Mouse (Mus musculus) heart, embryonic 12.5 days (tissue): ENCODE results near the gene Hoxd4. TPM values are rescaled to one million over a fixed set of nuclear protein-coding genes. Genes with fewer than 3 reads are reported as not detected.
A peak's percentile ranks its signal among the peaks of the same experiment; 100 is the strongest.

Experiments used
- ATAC-seq: fragments of 200-750 bp; cut with Nextera tagmentation; 2 replicates; pipeline ENCODE4 v1.8.0; 2017; ENCODE audit warnings: moderate TSS enrichment, moderate library complexity; ENCODE audit not compliant: insufficient number of reproducible peaks, low FRiP score
- H3K27ac ChIP-seq: fragments of 300-500 bp; sonication (generic); 2 replicates; pipeline ENCODE4 v1.5.1; 2016; ENCODE audit warnings: mild to moderate bottlenecking, moderate library complexity; ENCODE audit not compliant: poor library complexity, severe bottlenecking
- H3K27me3 ChIP-seq: fragments of 300-500 bp; sonication (generic); replicated peaks from 2 replicates; pipeline ENCODE4 v1.6.1; 2016; ENCODE audit warnings: mild to moderate bottlenecking, moderate library complexity
- H3K36me3 ChIP-seq: fragments of 300-500 bp; sonication (generic); 2 replicates; pipeline ENCODE4 v1.6.1; 2016; ENCODE audit warnings: mild to moderate bottlenecking, moderate library complexity
- H3K4me1 ChIP-seq: fragments of 300-500 bp; sonication (generic); replicated peaks from 2 replicates; pipeline ENCODE4 v1.6.1; 2016; ENCODE audit warnings: mild to moderate bottlenecking
- H3K4me2 ChIP-seq: fragments of 300-500 bp; sonication (generic); 2 replicates; pipeline ENCODE4 v1.6.1; 2016; ENCODE audit warnings: mild to moderate bottlenecking, moderate library complexity
- H3K4me3 ChIP-seq: fragments of 300-500 bp; sonication (generic); 2 replicates; pipeline ENCODE4 v1.5.1; 2016; ENCODE audit warnings: mild to moderate bottlenecking
- H3K9ac ChIP-seq: fragments of 300-500 bp; sonication (generic); 2 replicates; pipeline ENCODE4 v1.6.1; 2016; ENCODE audit warnings: mild to moderate bottlenecking, moderate library complexity
- H3K9me3 ChIP-seq: fragments of 300-500 bp; sonication (generic); replicated peaks from 2 replicates; pipeline ENCODE4 v1.6.1; 2016; ENCODE audit warnings: mild to moderate bottlenecking, moderate library complexity
- WGBS: fragments of 180-500 bp; shearing (Covaris S2); methylation state at CpG from one replicate; pipeline ENCODE4 v1.1.7; 2016; 5-methylcytosine and 5-hydroxymethylcytosine counted together
- polyA plus RNA-seq: library from polyadenylated mRNA; unstranded; fragments of >200 nt; fragmentation: Nextera tagmentation; extraction: Ambion mirVana; gene quantifications from 2 replicates; pipeline ENCODE4 v1.2.1, GENCODE M21; 2016

Hoxd4 gene
- polyA plus RNA-seq, 1 experiment from 2014 or later: 0.19 TPM

DNA sequence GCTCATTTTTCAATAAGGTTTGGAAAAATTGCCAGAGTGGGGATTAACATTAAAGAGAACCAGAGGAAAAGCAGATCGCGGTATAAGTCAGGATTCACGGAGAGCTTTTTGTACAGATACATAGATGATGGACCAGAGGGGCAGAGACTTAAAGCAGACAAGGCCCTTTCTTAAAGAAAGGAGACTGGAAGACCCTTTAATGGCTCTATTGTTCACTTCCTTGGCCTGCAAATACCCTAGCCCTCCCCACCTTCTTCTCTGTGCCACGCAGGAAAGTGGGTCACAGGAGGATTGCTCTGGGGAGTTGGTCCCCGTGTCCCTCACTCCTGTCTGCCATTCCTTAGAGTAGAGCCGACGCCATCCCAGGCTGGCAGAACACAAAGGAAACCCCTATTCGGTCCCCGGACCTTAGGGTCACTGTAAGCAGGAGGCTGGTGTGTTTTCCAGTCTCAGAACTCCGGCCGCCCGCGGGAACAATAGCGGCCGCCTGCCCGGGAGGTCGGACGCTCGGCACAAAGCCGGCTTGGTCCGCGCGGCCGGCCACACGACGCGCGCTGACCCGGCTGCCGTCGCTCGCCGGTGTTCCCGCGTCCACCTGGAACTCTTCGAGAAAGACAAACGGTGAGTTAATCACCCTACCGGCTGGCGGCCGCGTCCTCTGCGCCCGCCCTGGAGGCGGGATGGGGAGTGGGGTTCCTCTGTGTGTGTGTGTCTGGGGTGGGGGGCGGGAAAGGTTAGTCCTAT is 40.9 kb downstream of the Hoxd4 start:
- Histone ChIP-seq H3K27me3 (peaks cover 78% of the 10 kb centered on the region), H3K4me3 (peak overlapping the region; percentile 39), H3K36me3 (no peaks in the 10 kb centered on the region), H3K9ac (0 out of 2 replicates have a peak overlapping the region, but pooled peaks have one; percentile 28), H3K9me3 (no peaks in the 10 kb centered on the region), H3K4me1 (peaks cover 17% of the 10 kb centered on the region), H3K27ac (no peak overlapping the region), H3K4me2 (peak overlapping the region; percentile 63)
- no peak for ATAC-seq
- WGBS: 3% methylated on average over 45 of the region's 45 CpGs

DNA sequence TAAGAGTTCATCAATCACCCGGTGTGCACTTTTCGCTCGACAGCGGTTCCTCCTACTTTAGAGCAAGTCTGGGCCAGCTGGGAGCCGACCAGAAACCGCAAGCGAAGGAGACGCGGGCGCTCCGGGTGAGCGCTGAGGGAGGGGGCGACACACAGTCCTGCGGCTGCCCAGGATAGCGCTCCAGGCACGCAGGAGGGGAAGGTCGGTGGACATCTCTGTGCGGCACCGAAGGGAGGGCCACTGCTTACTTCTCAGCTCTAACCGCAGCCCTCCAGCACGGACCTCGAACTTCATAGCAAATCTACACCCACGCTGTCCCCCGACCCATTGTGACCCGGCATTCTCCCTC is 41.4 kb downstream of the Hoxd4 start:
- no peaks in the 10 kb centered on the region for H3K9me3 ChIP-seq
- peaks cover 17% of the 10 kb centered on the region for H3K4me1 ChIP-seq
- no peak overlapping the region for H3K27ac ChIP-seq
- 0 out of 2 replicates have a peak overlapping the region, but pooled peaks have one; percentile 28 for H3K9ac ChIP-seq
- ATAC-seq: no peak
- H3K4me2 ChIP-seq: peak overlapping the region; percentile 63
- peak overlapping the region; percentile 39 for H3K4me3 ChIP-seq
- 1% methylated on average over 25 of the region's 25 CpGs for WGBS
- no peaks in the 10 kb centered on the region for H3K36me3 ChIP-seq
- peaks cover 78% of the 10 kb centered on the region for H3K27me3 ChIP-seq

DNA sequence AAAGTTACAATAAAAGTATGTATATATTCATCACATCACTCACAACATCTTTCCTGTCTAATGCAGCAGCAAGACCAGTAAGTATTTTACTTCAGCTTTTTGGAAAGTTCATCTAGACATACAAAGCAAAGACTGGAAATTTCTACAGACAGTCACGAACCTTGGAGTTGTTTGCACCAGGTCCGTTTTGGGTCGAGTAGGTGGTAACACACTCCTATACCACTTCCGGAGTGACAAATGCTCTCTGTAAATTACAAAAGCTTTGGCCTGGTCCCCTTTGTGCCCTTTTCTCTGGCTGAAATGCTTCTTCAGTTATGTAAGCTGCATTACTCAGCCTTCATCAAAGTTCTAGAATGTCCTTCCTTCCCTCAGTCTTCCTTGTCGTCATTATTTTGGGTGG is 42.0 kb downstream of the Hoxd4 start:
- Histone ChIP-seq H3K9ac (no peak overlapping the region), H3K27me3 (peaks cover 80% of the 10 kb centered on the region), H3K36me3 (no peaks in the 10 kb centered on the region), H3K4me1 (peaks cover 17% of the 10 kb centered on the region), H3K27ac (no peak overlapping the region), H3K9me3 (no peaks in the 10 kb centered on the region), H3K4me2 (no peak overlapping the region), H3K4me3 (no peak overlapping the region)
- WGBS: 33% methylated on average over 5 of the region's 5 CpGs
- no peak for ATAC-seq

DNA sequence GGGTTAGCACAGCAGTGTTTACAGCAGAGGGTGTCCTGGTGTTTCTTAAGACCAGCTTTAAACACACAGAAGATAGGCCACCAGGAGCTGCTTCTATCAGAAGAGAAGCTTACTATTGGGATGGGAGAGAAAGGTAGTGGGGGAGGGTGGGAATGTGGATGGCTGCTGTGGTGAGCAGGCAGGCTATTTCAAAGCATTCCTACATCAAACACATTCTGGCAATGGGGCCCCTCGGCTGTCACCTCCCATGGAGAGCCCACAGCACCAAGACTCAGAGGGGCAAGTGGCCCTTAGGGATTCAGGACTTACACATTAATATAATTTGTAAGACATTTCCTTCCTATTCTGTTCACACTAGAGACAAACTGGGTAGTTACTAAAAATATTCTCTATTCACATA is 48.4 kb downstream of the Hoxd4 start:
- Histone ChIP-seq H3K27me3 (peaks cover 76% of the 10 kb centered on the region), H3K4me3 (no peak overlapping the region), H3K4me2 (no peak overlapping the region), H3K27ac (no peak overlapping the region), H3K36me3 (no peaks in the 10 kb centered on the region), H3K9ac (no peak overlapping the region), H3K9me3 (no peaks in the 10 kb centered on the region), H3K4me1 (peaks cover 18% of the 10 kb centered on the region)
- 5% methylated on average over 1 of the region's 1 CpGs for WGBS
- ATAC-seq: no peak

DNA sequence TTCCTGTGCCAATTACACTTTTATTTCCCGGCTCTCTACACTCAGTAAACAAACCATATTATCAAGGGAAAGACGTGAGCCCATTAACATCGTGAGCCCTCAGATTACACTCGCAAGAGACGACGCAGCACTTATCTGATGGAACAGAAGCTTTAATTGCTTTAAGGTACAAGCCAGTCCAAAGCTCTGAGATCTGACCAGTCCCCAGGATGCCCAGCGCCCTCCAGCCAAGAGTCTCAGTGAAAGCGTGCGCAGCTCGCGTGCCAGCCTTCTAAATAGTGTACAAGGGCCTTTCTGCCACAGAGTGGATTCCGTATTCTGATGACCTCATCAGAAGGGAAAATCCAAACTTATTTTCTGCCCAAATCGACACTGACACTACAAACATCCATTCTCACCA is 50.2 kb downstream of the Hoxd4 start:
- no peak for ATAC-seq
- whole genome bisulfite sequencing: 9% methylated on average over 13 of the region's 13 CpGs
- no peak overlapping the region for H3K27ac ChIP-seq

DNA sequence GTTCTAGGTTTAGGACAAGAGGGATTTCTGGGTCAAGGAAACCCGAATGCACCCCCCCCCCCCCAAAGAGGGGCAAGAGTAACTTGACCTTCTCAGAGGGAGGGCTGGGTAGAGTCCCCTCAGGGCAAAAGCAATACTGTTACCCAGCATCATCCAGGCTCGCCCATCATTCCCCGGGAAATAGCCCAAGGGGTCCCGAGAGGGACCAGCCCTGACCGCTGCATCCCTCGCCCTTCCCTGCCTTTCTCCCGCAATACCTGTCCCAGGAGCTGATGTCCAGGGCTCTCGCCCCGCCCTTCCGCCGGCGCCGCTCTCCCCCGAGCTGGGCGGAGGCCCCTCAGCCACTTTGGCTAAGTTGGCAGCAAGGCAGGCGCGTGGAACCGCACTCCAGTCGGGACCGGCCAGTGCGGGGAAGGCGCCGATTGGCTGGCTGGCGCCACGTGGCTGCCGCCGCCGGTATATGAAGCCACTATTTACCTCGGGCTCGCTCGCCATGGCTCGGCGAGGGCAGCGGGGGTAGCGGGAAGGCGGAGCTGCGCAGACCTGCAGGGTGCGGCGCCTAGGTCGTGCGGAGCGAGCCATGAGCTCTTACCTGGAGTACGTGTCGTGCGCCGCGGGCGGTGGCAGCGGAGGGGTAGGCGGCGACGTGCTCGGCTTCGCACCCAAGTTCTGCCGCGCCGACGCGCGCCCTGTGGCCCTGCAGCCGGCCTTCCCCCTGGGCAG is 51.0 kb downstream of the Hoxd4 start, which contains the start of gene Hoxd1:
Hoxd1 (plus strand) TSS at position 459 of the 723 bp plus-strand sequence.
- Histone ChIP-seq H3K4me1 (peaks cover 18% of the 10 kb centered on the region), H3K27me3 (peaks cover 82% of the 10 kb centered on the region), H3K9ac (peak within 1 kb of the TSS; percentile 29; the same call in 1 of the 2 replicates), H3K27ac (no peak within 1 kb of the TSS), H3K4me2 (peak within 1 kb of the TSS; percentile 83), H3K9me3 (no peaks in the 10 kb centered on the region), H3K4me3 (peak within 1 kb of the TSS; percentile 50), H3K36me3 (no peaks in the 10 kb centered on the region)
- ATAC-seq: 0 out of 2 replicates have a peak, but pooled peaks have one; percentile 36
- under 1% methylated on average over 61 of the region's 61 CpGs for WGBS

More for the DNA sequence above, 50.2 kb downstream of the Hoxd4 start:
- H3K4me1 ChIP-seq: peaks cover 18% of the 10 kb centered on the region
- H3K9me3 ChIP-seq: no peaks in the 10 kb centered on the region
- H3K9ac ChIP-seq: no peak overlapping the region
- no peak overlapping the region for H3K4me3 ChIP-seq
- H3K27me3 ChIP-seq: peaks cover 81% of the 10 kb centered on the region
- H3K4me2 ChIP-seq: peak overlapping the region; percentile 83
- H3K36me3 ChIP-seq: no peaks in the 10 kb centered on the region

DNA sequence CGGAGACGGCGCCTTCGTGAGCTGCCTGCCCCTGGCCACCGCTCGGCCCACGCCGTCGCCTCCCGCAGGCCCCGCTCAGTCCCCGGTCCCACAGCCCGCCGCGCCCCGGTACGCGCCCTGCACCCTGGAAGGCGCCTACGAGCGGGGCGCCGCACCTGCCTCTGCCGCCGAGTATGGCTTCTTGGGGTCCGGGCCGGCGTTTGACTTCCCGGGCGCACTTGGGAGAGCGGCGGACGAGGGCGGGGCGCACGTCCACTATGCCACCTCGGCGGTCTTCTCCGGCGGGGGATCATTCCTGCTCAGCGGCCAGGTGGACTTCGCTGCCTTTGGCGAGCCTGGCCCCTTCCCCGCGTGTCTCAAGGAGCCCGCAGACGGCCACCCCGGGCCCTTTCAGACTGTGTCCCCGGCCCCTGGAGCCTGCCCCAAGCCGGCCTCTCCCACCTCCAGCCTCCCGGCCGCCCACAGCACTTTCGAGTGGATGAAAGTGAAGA is 51.6 kb downstream of the Hoxd4 start:
- no peak for ATAC-seq

DNA sequence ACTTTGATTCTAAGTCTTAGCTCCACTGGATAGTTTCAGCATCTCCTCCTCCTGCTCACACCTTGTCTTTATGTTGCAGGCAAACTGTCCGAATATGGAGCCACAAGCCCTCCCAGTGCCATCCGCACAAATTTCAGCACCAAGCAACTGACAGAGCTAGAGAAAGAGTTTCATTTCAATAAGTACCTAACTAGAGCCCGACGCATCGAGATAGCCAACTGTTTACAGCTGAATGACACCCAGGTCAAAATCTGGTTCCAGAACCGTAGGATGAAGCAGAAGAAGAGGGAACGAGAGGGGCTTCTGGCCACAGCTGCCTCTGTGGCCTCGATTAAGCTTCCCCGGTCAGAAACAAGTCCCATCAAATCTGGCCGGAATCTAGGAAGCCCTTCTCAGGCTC is 52.2 kb downstream of the Hoxd4 start:
- H3K27ac ChIP-seq: no peak overlapping the region
- H3K36me3 ChIP-seq: no peaks in the 10 kb centered on the region
- H3K4me2 ChIP-seq: no peak overlapping the region; the same call in 1 of the 2 replicates
- peaks cover 18% of the 10 kb centered on the region for H3K4me1 ChIP-seq
- H3K9me3 ChIP-seq: no peaks in the 10 kb centered on the region
- H3K9ac ChIP-seq: no peak overlapping the region
- peak overlapping the region; percentile 50; the same call in 1 of the 2 replicates for H3K4me3 ChIP-seq
- no peak for ATAC-seq
- H3K27me3 ChIP-seq: peaks cover 78% of the 10 kb centered on the region
- 43% methylated on average over 10 of the region's 10 CpGs for WGBS

More for the DNA sequence above, 51.6 kb downstream of the Hoxd4 start:
- H3K9ac ChIP-seq: peak overlapping the region; percentile 29; the same call in 1 of the 2 replicates
- no peaks in the 10 kb centered on the region for H3K36me3 ChIP-seq
- peaks cover 18% of the 10 kb centered on the region for H3K4me1 ChIP-seq
- no peak overlapping the region for H3K27ac ChIP-seq
- H3K9me3 ChIP-seq: no peaks in the 10 kb centered on the region
- H3K4me2 ChIP-seq: peak overlapping the region; percentile 83
- under 1% methylated on average over 48 of the region's 53 CpGs for WGBS
- H3K4me3 ChIP-seq: peak overlapping the region; percentile 50
- H3K27me3 ChIP-seq: peaks cover 77% of the 10 kb centered on the region

DNA sequence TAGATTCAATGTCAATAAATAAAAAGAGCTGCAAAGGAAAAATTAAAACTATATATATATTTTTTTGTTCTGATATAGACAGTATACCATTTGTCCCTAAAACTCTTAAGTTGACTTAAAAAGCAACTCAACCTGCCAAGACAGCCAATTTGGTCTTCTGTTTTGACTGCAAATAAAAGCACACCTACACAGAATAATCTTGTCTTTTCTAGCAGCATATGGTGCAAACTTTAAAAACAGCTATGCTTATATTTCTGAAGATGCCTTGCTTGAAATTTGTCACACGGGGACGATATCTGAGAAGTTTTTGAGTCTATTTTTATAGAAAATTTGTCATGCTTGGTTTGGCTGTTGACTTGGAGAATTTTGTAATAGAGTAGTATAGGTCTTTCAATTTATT is 62.6 kb downstream of the Hoxd4 start:
- no peaks in the 10 kb centered on the region for H3K36me3 ChIP-seq
- H3K4me2 ChIP-seq: no peak overlapping the region
- H3K9me3 ChIP-seq: no peaks in the 10 kb centered on the region; the same call in 1 of the 2 replicates
- WGBS: 77% methylated on average over 2 of the region's 2 CpGs
- no peak overlapping the region for H3K9ac ChIP-seq
- ATAC-seq: no peak
- H3K27ac ChIP-seq: no peak overlapping the region
- no peaks in the 10 kb centered on the region for H3K4me1 ChIP-seq
- peaks cover 8% of the 10 kb centered on the region for H3K27me3 ChIP-seq
- no peak overlapping the region for H3K4me3 ChIP-seq

DNA sequence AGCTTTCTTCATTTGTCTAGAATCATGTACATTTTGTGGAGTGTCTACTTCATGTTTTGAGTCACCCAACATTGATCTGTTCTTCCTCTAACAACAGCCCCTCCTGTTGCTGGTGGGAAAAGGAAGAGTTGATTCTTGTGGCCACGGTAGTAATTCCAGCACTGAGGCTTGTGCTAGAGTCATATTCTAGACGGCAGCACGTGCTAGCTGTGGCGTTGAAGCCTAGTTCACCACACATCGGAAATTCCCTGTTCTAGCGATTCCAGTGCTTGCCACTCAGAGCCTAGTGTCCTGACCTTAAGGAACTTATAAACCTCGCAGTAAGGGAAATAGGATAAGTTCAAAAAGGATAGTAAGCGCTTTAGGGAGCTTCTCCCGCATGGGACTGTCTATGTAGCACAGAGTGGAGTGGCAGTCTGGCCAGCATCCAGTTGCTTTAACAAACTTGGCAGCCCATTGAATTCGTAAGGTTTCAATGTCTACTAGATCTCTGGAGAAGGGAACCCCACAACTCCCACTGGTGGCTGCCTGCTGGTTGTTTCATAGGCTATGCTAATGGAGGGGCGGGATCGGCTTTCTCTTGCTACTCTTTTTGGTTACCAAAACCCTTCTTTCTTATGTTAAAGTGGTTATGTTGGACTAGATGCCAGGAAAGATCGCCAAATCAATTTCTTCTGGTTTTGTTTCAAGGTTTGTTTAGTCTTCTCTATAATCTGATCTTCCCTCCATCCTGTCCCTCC is 66.0 kb downstream of the Hoxd4 start:
- H3K36me3 ChIP-seq: no peaks in the 10 kb centered on the region
- H3K4me3 ChIP-seq: no peak overlapping the region
- no peaks in the 10 kb centered on the region for H3K4me1 ChIP-seq
- H3K9me3 ChIP-seq: no peaks in the 10 kb centered on the region; the same call in 1 of the 2 replicates
- no peak overlapping the region for H3K4me2 ChIP-seq
- H3K9ac ChIP-seq: no peak overlapping the region
- H3K27ac ChIP-seq: no peak overlapping the region
- peaks cover 3% of the 10 kb centered on the region; the same call in 1 of the 2 replicates for H3K27me3 ChIP-seq
- WGBS: 69% methylated on average over 13 of the region's 13 CpGs
- no peak for ATAC-seq
